Mouse (Mus musculus) thymus, adult 2 months (tissue): ENCODE measurements around the gene Palm2.

Experiments
- CTCF ChIP-seq: fragments of 200-500 bp; IDR thresholded peaks from 2 replicates; pipeline ENCODE4 v1.5.1; 2012; ENCODE audit warnings: mild to moderate bottlenecking, control low read depth, low read length, moderate library complexity, borderline replicate concordance; ENCODE audit not compliant: control insufficient read depth, poor library complexity, insufficient read depth; ENCODE audit errors: extremely low read depth
- POLR2A ChIP-seq: fragments of 200-500 bp; IDR thresholded peaks from 2 replicates; pipeline ENCODE4 v1.6.1; 2012; ENCODE audit warnings: mild to moderate bottlenecking, low read length, control low read depth, moderate library complexity; ENCODE audit not compliant: control insufficient read depth, poor library complexity, insufficient read depth; ENCODE audit errors: extremely low read depth

DNA sequence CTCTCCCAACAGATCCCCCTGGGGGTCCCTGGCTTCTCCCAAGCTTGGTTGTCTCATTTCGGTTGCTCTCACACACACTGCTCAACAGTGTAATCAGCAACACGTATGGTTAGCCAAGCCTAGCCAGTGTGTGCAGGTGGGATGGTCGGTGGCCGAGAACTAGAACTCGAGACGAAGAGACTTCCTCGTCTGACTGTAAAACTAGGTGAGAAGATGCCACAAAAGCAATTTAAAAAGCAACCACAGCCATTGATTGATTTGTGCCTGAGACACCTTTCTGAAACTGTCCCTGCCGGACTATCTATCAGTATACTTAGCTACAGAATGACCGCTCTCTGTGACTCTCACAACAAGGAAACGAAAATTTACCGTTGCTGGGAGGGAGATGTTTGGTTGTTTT is 321.0 kb downstream of the Palm2 start:
- TF ChIP-seq CTCF, result no peak
- TF ChIP-seq POLR2A, result no peak
